Mouse (Mus musculus) MEL (cell line): ENCODE data around the gene Smurf1. TPM values are rescaled to one million over a fixed set of nuclear protein-coding genes. Genes with fewer than 3 reads are reported as not detected.

ENCODE experiments used
- DNase-seq: peaks from one replicate; pipeline ENCODE4 v3.0.0; 2011; ENCODE audit warnings: low read depth, low spot score
- H3K27ac ChIP-seq: 2 replicates; pipeline ENCODE4 v1.5.1; 2012; ENCODE audit warnings: low read depth, mild to moderate bottlenecking, control low read depth, low read length, moderate library complexity; ENCODE audit not compliant: control insufficient read depth
- H3K27me3 ChIP-seq, 2 experiments: fragments of 150-350 bp in 1 of 2; sonication (generic) in 1 of 2; 2 replicates each; pipeline ENCODE4 v1.6.1; 2012; ENCODE audit warnings: low read length in 2 of 2, mild to moderate bottlenecking in 2 of 2, improper control_type of control experiment in 1 of 2, moderate library complexity in 1 of 2; ENCODE audit not compliant: insufficient read depth in 2 of 2, control insufficient read depth in 1 of 2
- H3K36me3 ChIP-seq, 2 experiments: 2 replicates each; pipeline ENCODE4 v1.6.1; 2012 to 2014; ENCODE audit warnings: low read length in 2 of 2, improper control_type of control experiment in 1 of 2, inconsistent platforms in 1 of 2, mild to moderate bottlenecking in 1 of 2; ENCODE audit not compliant: insufficient read depth in 2 of 2, control insufficient read depth in 1 of 2
- H3K4me1 ChIP-seq, 2 experiments: fragments of 150-350 bp in 1 of 2; sonication (generic) in 1 of 2; 2 replicates each; pipeline ENCODE4 v1.6.1; 2012; ENCODE audit warnings: low read length in 2 of 2, improper control_type of control experiment in 1 of 2, mild to moderate bottlenecking in 1 of 2; ENCODE audit not compliant: insufficient read depth in 2 of 2, control insufficient read depth in 1 of 2
- H3K4me3 ChIP-seq, 2 experiments: fragments of 150-350 bp in 1 of 2; sonication (generic) in 1 of 2; 2 replicates each; pipeline ENCODE4 v1.5.1; 2012; ENCODE audit warnings: low read depth in 2 of 2, low read length in 2 of 2, mild to moderate bottlenecking in 2 of 2, moderate library complexity in 2 of 2, control low read depth in 1 of 2, improper control_type of control experiment in 1 of 2; ENCODE audit not compliant: control insufficient read depth in 1 of 2, insufficient read depth in 1 of 2
- H3K79me2 ChIP-seq: 2 replicates; pipeline ENCODE4 v1.6.1; 2012; ENCODE audit warnings: mild to moderate bottlenecking, low read length, moderate library complexity; ENCODE audit not compliant: control insufficient read depth, poor library complexity, insufficient read depth
- H3K9ac ChIP-seq: 2 replicates; pipeline ENCODE4 v1.6.1; 2012; ENCODE audit warnings: low read depth, mild to moderate bottlenecking, control low read depth, low read length, moderate library complexity; ENCODE audit not compliant: control insufficient read depth, poor library complexity, severe bottlenecking
- H3K9me3 ChIP-seq: fragments of 150-350 bp; sonication (generic); replicated peaks from 2 replicates; pipeline ENCODE4 v1.6.1; 2012; ENCODE audit warnings: mild to moderate bottlenecking, low read length, improper control_type of control experiment, moderate library complexity; ENCODE audit not compliant: insufficient read depth
- CHD1 ChIP-seq: IDR thresholded peaks from 2 replicates; pipeline ENCODE4 v1.6.1; 2012; ENCODE audit warnings: low read depth, mild to moderate bottlenecking, inconsistent platforms, low read length, improper control_type of control experiment
- CHD2 ChIP-seq: IDR thresholded peaks from 2 replicates; pipeline ENCODE4 v1.6.1; 2011; ENCODE audit warnings: low read length, improper control_type of control experiment
- GABPA ChIP-seq: IDR thresholded peaks from 2 replicates; pipeline ENCODE4 v1.6.1; 2012; ENCODE audit warnings: low read depth, mild to moderate bottlenecking, inconsistent platforms, low read length, improper control_type of control experiment, moderate library complexity
- GATA1 ChIP-seq: IDR thresholded peaks from 2 replicates; pipeline ENCODE4 v1.6.1; 2011; ENCODE audit warnings: low read depth, low read length, improper control_type of control experiment
- JUND ChIP-seq: IDR thresholded peaks from 2 replicates; pipeline ENCODE4 v1.6.1; 2011; ENCODE audit warnings: low read depth, mild to moderate bottlenecking, improper control_type of control experiment, low read length
- MEF2A ChIP-seq: IDR thresholded peaks from 2 replicates; pipeline ENCODE4 v1.6.1; 2014; ENCODE audit warnings: low read depth, mild to moderate bottlenecking, inconsistent platforms, low read length, improper control_type of control experiment; ENCODE audit not compliant: poor library complexity, insufficient replicate concordance, severe bottlenecking; ENCODE audit errors: extremely low read depth
- NELFE ChIP-seq: IDR thresholded peaks from 2 replicates; pipeline ENCODE4 v1.6.1; 2011; ENCODE audit warnings: low read depth, low read length, improper control_type of control experiment
- NRF1 ChIP-seq: IDR thresholded peaks from 2 replicates; pipeline ENCODE4 v1.6.1; 2014; ENCODE audit warnings: low read depth, mild to moderate bottlenecking, inconsistent platforms, low read length, improper control_type of control experiment, moderate library complexity; ENCODE audit not compliant: poor library complexity, insufficient read depth, severe bottlenecking
- POLR2A ChIP-seq, 2 experiments: IDR thresholded peaks; 2 replicates each; pipeline ENCODE4 v1.6.1; 2011 to 2012; ENCODE audit warnings: low read length in 2 of 2, mild to moderate bottlenecking in 2 of 2, control low read depth in 1 of 2, improper control_type of control experiment in 1 of 2, low read depth in 1 of 2, moderate library complexity in 1 of 2; ENCODE audit not compliant: control insufficient read depth in 1 of 2, insufficient read depth in 1 of 2, poor library complexity in 1 of 2
- POLR2AphosphoS2 ChIP-seq: IDR thresholded peaks from 2 replicates; pipeline ENCODE4 v1.6.1; 2011; ENCODE audit warnings: low read length, improper control_type of control experiment
- POLR2AphosphoS5 ChIP-seq: IDR thresholded peaks from 2 replicates; pipeline ENCODE4 v1.6.1; 2012; ENCODE audit warnings: low read depth, borderline replicate concordance, mild to moderate bottlenecking, inconsistent platforms, low read length, moderate library complexity, mixed read lengths
- RCOR1 ChIP-seq: IDR thresholded peaks from 2 replicates; pipeline ENCODE4 v1.6.1; 2012; ENCODE audit warnings: low read depth, mild to moderate bottlenecking, inconsistent platforms, low read length, improper control_type of control experiment
- SIN3A ChIP-seq: IDR thresholded peaks from 2 replicates; pipeline ENCODE4 v1.6.1; 2012; ENCODE audit warnings: low read length, improper control_type of control experiment, inconsistent platforms
- SMC3 ChIP-seq: IDR thresholded peaks from 2 replicates; pipeline ENCODE4 v1.6.1; 2011; ENCODE audit warnings: low read depth, low read length, improper control_type of control experiment
- TBP ChIP-seq: IDR thresholded peaks from 2 replicates; pipeline ENCODE4 v1.8.0; 2011; ENCODE audit warnings: low read depth, low read length, improper control_type of control experiment
- UBTF ChIP-seq: IDR thresholded peaks from 2 replicates; pipeline ENCODE4 v1.6.1; 2012; ENCODE audit warnings: low read depth, mild to moderate bottlenecking, inconsistent platforms, low read length, improper control_type of control experiment, moderate library complexity, borderline replicate concordance; ENCODE audit not compliant: insufficient read depth
- USF2 ChIP-seq, 2 experiments: IDR thresholded peaks; 2 replicates each; pipeline ENCODE4 v1.6.1; 2011 to 2012; ENCODE audit warnings: improper control_type of control experiment in 2 of 2, low read length in 2 of 2, borderline replicate concordance in 1 of 2, inconsistent platforms in 1 of 2, low read depth in 1 of 2, mild to moderate bottlenecking in 1 of 2; ENCODE audit not compliant: insufficient read depth in 1 of 2
- ZKSCAN1 ChIP-seq: IDR thresholded peaks from 2 replicates; pipeline ENCODE4 v1.6.1; 2012; ENCODE audit warnings: low read depth, mild to moderate bottlenecking, inconsistent platforms, low read length, improper control_type of control experiment, moderate library complexity
- polyA plus RNA-seq, 2 experiments: library from polyadenylated mRNA; stranded (reverse) in 1 of 2; unstranded in 1 of 2; fragments of >175 nt in 1 of 2; fragments of >200 nt in 1 of 2; gene quantifications; 2 replicates each; pipeline versions ENCODE4 v1.2.1 to v1.2.4; 2012; ENCODE audit warnings: low replicate concordance in 2 of 2, low read depth in 1 of 2; ENCODE audit not compliant: insufficient read length in 2 of 2, insufficient read depth in 1 of 2, missing spikeins in 1 of 2
- total RNA-seq: library from RNA; depleted of rRNA; stranded (reverse); fragments of 300-350 nt; gene quantifications from 2 replicates; pipeline ENCODE4 v1.2.3, GENCODE M21; 2012

Smurf1 gene
- total and polyA plus RNA-seq, 3 experiments = 4.0 to 10.6 TPM; not detected in 1

GRCm38 (mm10) chr5:144964465-144964864 lies 1.2 kb downstream of the Smurf1 start:
- H3K4me1 ChIP-seq = peaks cover 0 to 10% of the 10 kb centered on the region in 2 experiments; a peak in 3 of 4 replicates
- H3K27me3 ChIP-seq = peaks cover 6% of the 10 kb centered on the region in 2 experiments
- H3K9ac ChIP-seq = no peak overlapping the region
- TF ChIP-seq JUND = no peak
- no peak for TF ChIP-seq TBP
- no peak for TF ChIP-seq USF2 (IDR thresholded peaks at IDR 0.05; ENCODE audit: borderline replicate concordance in 1 of 2, insufficient read depth in 1 of 2, low read depth in 1 of 2, low read length in 2 of 2)
- no peak for TF ChIP-seq POLR2AphosphoS5
- TF ChIP-seq NRF1 = no peak
- no peak for TF ChIP-seq GABPA
- no peak overlapping the region for H3K27ac ChIP-seq
- DNase-seq = no peak
- H3K9me3 ChIP-seq = no peaks in the 10 kb centered on the region
- H3K79me2 ChIP-seq = no peaks in the 10 kb centered on the region; the same call in 1 of the 2 replicates
- H3K36me3 ChIP-seq = no peaks in the 10 kb centered on the region; a peak in 1 of 4 replicates
- H3K4me3 ChIP-seq = peak overlapping the region; percentile 4 to 75; a peak in 2 of 4 replicates

DNA sequence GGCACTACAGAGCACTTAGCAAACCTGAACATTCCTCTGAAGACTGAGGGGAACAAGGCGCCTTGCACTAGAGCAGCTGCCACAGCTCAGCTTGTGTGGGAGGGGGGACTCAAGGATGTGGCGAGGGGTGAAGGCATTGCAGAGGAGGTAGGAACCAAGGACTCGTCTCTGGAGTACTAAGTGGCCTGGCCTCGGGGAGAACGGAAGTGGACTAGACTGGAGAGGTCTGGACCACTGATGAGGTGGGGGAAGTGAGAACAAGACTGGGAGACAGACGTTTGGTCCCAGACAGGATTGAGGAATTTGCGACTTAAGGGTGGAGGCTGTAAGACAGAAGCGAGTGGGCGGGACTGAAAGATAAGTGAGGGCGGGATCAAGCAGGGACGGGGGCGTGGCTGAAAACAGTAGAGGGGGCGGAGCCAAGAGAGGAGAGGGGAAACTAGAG lies 1.8 kb downstream of the Smurf1 start:
- H3K27ac ChIP-seq = no peak overlapping the region
- H3K4me3 ChIP-seq = no peak overlapping the region
- H3K9ac ChIP-seq = no peak overlapping the region
- no peak for TF ChIP-seq CHD1
- TF ChIP-seq ZKSCAN1 = no peak
- no peak for TF ChIP-seq TBP
- no peak for TF ChIP-seq RCOR1
- no peak for TF ChIP-seq SMC3
- TF ChIP-seq POLR2AphosphoS2 = no peak
- TF ChIP-seq SIN3A = no peak
- no peak for TF ChIP-seq POLR2A (IDR thresholded peaks at IDR 0.05; ENCODE audit: control insufficient read depth in 1 of 2, insufficient read depth in 1 of 2, low read depth in 1 of 2, low read length in 2 of 2, poor library complexity in 1 of 2)
- no peak for TF ChIP-seq MEF2A
- TF ChIP-seq CHD2 = no peak
- no peak for TF ChIP-seq UBTF
- TF ChIP-seq NELFE = no peak
- no peak for TF ChIP-seq GATA1
- TF ChIP-seq GABPA = no peak
- TF ChIP-seq, all 39 proteins: peak for 0
- Histone ChIP-seq H3K79me2 (no peaks in the 10 kb centered on the region; the same call in 1 of the 2 replicates), H3K9me3 (no peaks in the 10 kb centered on the region), H3K36me3 (no peaks in the 10 kb centered on the region; a peak in 1 of 4 replicates), H3K4me1 (peaks cover 0 to 10% of the 10 kb centered on the region in 2 experiments; a peak in 3 of 4 replicates), H3K27me3 (peaks cover 6% of the 10 kb centered on the region in 2 experiments)
- peak; percentile 77 for DNase-seq
